Comparison of ENCODE assay signal across 24 mouse cellular contexts in the genomic region with DNA sequence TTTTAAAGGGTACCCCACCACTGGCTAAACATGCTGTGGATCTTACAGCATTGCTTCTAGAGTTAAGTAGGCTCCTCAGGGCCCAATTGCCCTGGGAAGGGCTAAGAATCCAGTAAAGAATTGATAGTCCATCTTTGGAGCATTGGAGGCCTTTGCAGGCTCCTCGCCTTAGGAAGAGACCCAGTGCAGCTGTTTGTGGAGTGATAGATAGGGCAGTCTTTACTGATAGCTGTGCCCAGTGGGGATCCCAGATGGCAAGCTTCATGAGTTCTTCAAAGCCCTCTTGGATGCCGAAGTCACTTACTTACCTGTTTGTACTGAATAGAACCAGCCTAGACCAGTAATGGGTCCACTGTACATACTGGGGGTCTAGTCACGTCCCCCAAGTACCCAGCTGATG. TPM values are rescaled to one million over a fixed set of nuclear protein-coding genes. Genes with fewer than 3 reads are reported as not detected.
A peak's percentile ranks its signal among the peaks of the same experiment; 100 is the strongest.
DNase-seq lines count a peak whose midpoint lies in the region; ATAC-seq and TF ChIP-seq lines count a peak whose summit lies in the region.
"Had no signal": no experiment of that assay in that cellular context is flagged by ENCODE, and none has a peak within 500 bp of the region (broad histone marks: within the 10 kb centered on the region; RNA-seq: fewer than 3 reads in every experiment).

No protein-coding gene starts in this region.

- peaks cover 13% of the 10 kb centered on the region for H3K4me1 ChIP-seq in heart, embryonic 13.5 days
- H3K4me1 ChIP-seq in liver, embryonic 14.5 days (replicated peaks; ENCODE audit: control insufficient read depth in 2 of 2, insufficient read depth in 2 of 2, low read length in 1 of 2): peaks cover 3 to 21% of the 10 kb centered on the region in 2 experiments
- no peaks in the 10 kb centered on the region for H3K4me1 ChIP-seq in forebrain, postnatal 0 days (ENCODE audit: insufficient read depth)
- H3K4me1 ChIP-seq: embryonic facial prominence, embryonic 10.5 days; hindbrain, embryonic 15.5 days had no signal

- intact Hi-C loops in heart, postnatal 14 days (cut with DNase I): no loop called here

- H3K27ac ChIP-seq in heart, embryonic 13.5 days (replicated peaks): peak overlapping the region; percentile 69
- H3K27ac ChIP-seq in liver, embryonic 14.5 days: peak overlapping the region; percentile 59
- no peak overlapping the region for H3K27ac ChIP-seq in forebrain, postnatal 0 days (ENCODE audit: low read depth, low read length)
- H3K27ac ChIP-seq: embryonic facial prominence, embryonic 10.5 days; gastrocnemius, adult 2 months; hindbrain, embryonic 15.5 days had no signal

- TF ChIP-seq EP300 in liver, embryonic 14.5 days (IDR thresholded peaks at IDR 0.05; ENCODE audit: low read depth): peak; percentile 44; the same call in 1 of the 2 replicates

- H3K9me3 ChIP-seq in heart, embryonic 13.5 days: no peaks in the 10 kb centered on the region
- H3K9me3 ChIP-seq in liver, embryonic 14.5 days (ENCODE audit: control insufficient read depth, low read length): no peaks in the 10 kb centered on the region
- no peaks in the 10 kb centered on the region for H3K9me3 ChIP-seq in forebrain, postnatal 0 days (ENCODE audit: low read length)
- H3K9me3 ChIP-seq: embryonic facial prominence, embryonic 10.5 days; heart, embryonic 10.5 days; heart, embryonic 15.5 days; hindbrain, embryonic 15.5 days had no signal

- H3K4me3 ChIP-seq in heart, embryonic 13.5 days: no peak overlapping the region
- H3K4me3 ChIP-seq in liver, embryonic 14.5 days (ENCODE audit: insufficient read depth in 1 of 2, low read depth in 2 of 2, low read length in 2 of 2): no peak overlapping the region
- H3K4me3 ChIP-seq in forebrain, postnatal 0 days (ENCODE audit: low read depth, low read length): no peak overlapping the region
- H3K4me3 ChIP-seq: embryonic facial prominence, embryonic 10.5 days; erythroblast, embryonic 14.5 days; gastrocnemius, adult 2 months; heart, embryonic 10.5 days; heart, embryonic 15.5 days; hindbrain, embryonic 15.5 days had no signal

- peaks cover 92% of the 10 kb centered on the region for H3K36me3 ChIP-seq in heart, embryonic 13.5 days
- H3K36me3 ChIP-seq in liver, embryonic 14.5 days (replicated peaks; ENCODE audit: control insufficient read depth, insufficient read depth, low read depth): peaks cover 28% of the 10 kb centered on the region
- peaks cover 64% of the 10 kb centered on the region for H3K36me3 ChIP-seq in forebrain, postnatal 0 days (ENCODE audit: insufficient read depth)

- WGBS in heart, embryonic 13.5 days: 74% methylated on average over 3 of the region's 3 CpGs
- WGBS in liver, embryonic 14.5 days (ENCODE audit: insufficient replicate concordance): 33% methylated on average over 3 of the region's 3 CpGs
- 98% methylated on average over 3 of the region's 3 CpGs for WGBS in forebrain, postnatal 0 days

- TF ChIP-seq CTCF in liver, embryonic 14.5 days (IDR thresholded peaks at IDR 0.05; ENCODE audit: low read depth): no peak
- TF ChIP-seq CTCF in forebrain, postnatal 0 days (IDR thresholded peaks at IDR 0.05; ENCODE audit: low read depth): no peak

- no peaks in the 10 kb centered on the region for H3K27me3 ChIP-seq in heart, embryonic 13.5 days (replicated peaks)
- no peaks in the 10 kb centered on the region for H3K27me3 ChIP-seq in liver, embryonic 14.5 days (ENCODE audit: control insufficient read depth, insufficient read depth, low read length)
- H3K27me3 ChIP-seq in forebrain, postnatal 0 days (ENCODE audit: insufficient read depth, low read length): no peaks in the 10 kb centered on the region
- H3K27me3 ChIP-seq: heart, embryonic 15.5 days; hindbrain, embryonic 15.5 days; Patski had no signal

- ATAC-seq in heart, embryonic 13.5 days (ENCODE audit: extremely low read depth, insufficient number of reproducible peaks, low FRiP score, low TSS enrichment): no peak
- peak; percentile 43 for ATAC-seq in erythroblast, adult 5-6 weeks (replicated peaks; ENCODE audit: low FRiP score, poor library complexity, severe bottlenecking)
- ATAC-seq in liver, embryonic 14.5 days (ENCODE audit: insufficient read depth): peak; percentile 73
- peak; percentile 42 for ATAC-seq in megakaryocyte progenitor cell, adult 5-6 weeks (replicated peaks; ENCODE audit: poor library complexity)
- ATAC-seq in forebrain, postnatal 0 days: no peak
- ATAC-seq: activated CD4-positive, CD25-positive, alpha-beta regulatory T cell, adult 4 months; forebrain, embryonic 16.5 days; Patski had no signal

- no peak for DNase-seq in heart, postnatal 14 days
- peak in 1 of 3 experiments; percentile 4 for DNase-seq in liver, embryonic 14.5 days (ENCODE audit: low read depth in 3 of 3, low spot score in 3 of 3)
- no peak for DNase-seq in adrenal gland, adult (ENCODE audit: inconsistent age in 2 of 2, low spot score in 1 of 2)
- no peak for DNase-seq in forebrain, postnatal 0 days
- no peak for DNase-seq in embryo, embryonic 10 days (ENCODE audit: low spot score)
- DNase-seq: adrenal gland, adult 2 months; adrenal gland, postnatal 36 days; cerebellum, adult 11-12 months; cerebellum, adult 9-10 months; cerebellum, postnatal 36 days; gastrocnemius, adult 2 months; gastrocnemius, postnatal 25 days; heart, postnatal 36 days had no signal

- H3K4me2 ChIP-seq in heart, embryonic 13.5 days: no peak overlapping the region
- H3K4me2 ChIP-seq in liver, embryonic 14.5 days (ENCODE audit: low read depth): peak overlapping the region; percentile 39
- no peak overlapping the region for H3K4me2 ChIP-seq in forebrain, postnatal 0 days (ENCODE audit: low read depth)
- H3K4me2 ChIP-seq: heart, embryonic 15.5 days; hindbrain, embryonic 15.5 days had no signal

- H3K9ac ChIP-seq in heart, embryonic 13.5 days: no peak overlapping the region
- H3K9ac ChIP-seq in liver, embryonic 14.5 days (replicated peaks): peak overlapping the region; percentile 6; the same call in 1 of the 2 replicates
- H3K9ac ChIP-seq in forebrain, postnatal 0 days: no peak overlapping the region
- H3K9ac ChIP-seq: heart, embryonic 15.5 days; hindbrain, embryonic 15.5 days had no signal

RNA-seq across cellular contexts. Expression of gene Drosha, which starts 34.0 kb away (rescaled TPM):
- 24.4 and 25.5 TPM in 2 replicates for polyA plus RNA-seq in heart, embryonic 13.5 days (2015; fragmentation: Nextera tagmentation; extraction: Ambion mirVana)
- 10 to 100 TPM; 29.3 to 32.7 TPM for total RNA-seq in heart, postnatal 14 days (2021)
- total RNA-seq in erythroblast, adult 5-6 weeks (2015; ENCODE audit: low replicate concordance): 13.0 and 13.8 TPM in 2 replicates
- 8.1 and 8.5 TPM in 2 replicates for total RNA-seq in erythroblast, adult 5-6 weeks (2017; ENCODE audit: low replicate concordance)
- polyA plus RNA-seq in liver, embryonic 14.5 days (2012; rRNA removed): 6.6 and 8.8 TPM in 2 replicates
- polyA plus RNA-seq in liver, embryonic 14.5 days (2014; fragmentation: Nextera tagmentation; extraction: Ambion mirVana): 13.5 and 16.8 TPM in 2 replicates
- total RNA-seq in megakaryocyte progenitor cell, adult 5-6 weeks (2015): 35.1 and 40.4 TPM in 2 replicates
- 19.7 and 21.7 TPM in 2 replicates for total RNA-seq in megakaryocyte progenitor cell, adult 5-6 weeks (2017)
- 37.0 and 43.9 TPM in 2 replicates for total RNA-seq in forebrain, postnatal 0 days (2014; rRNA removed)
- polyA plus RNA-seq in forebrain, postnatal 0 days (2015; fragmentation: Nextera tagmentation; extraction: Ambion mirVana): 41.7 and 47.3 TPM in 2 replicates

RNA-seq across cellular contexts. Expression of gene 6030458C11Rik, which starts 34.2 kb away (rescaled TPM):
- polyA plus RNA-seq in heart, embryonic 13.5 days (2015; fragmentation: Nextera tagmentation; extraction: Ambion mirVana): 26.8 and 27.2 TPM in 2 replicates
- total RNA-seq in heart, postnatal 14 days (2021): 10 to 100 TPM; 14.2 to 14.9 TPM
- 9.8 and 13.6 TPM in 2 replicates for total RNA-seq in erythroblast, adult 5-6 weeks (2015; ENCODE audit: low replicate concordance)
- 12.8 and 17.2 TPM in 2 replicates for total RNA-seq in erythroblast, adult 5-6 weeks (2017; ENCODE audit: low replicate concordance)
- 16.9 and 21.4 TPM in 2 replicates for polyA plus RNA-seq in liver, embryonic 14.5 days (2012; rRNA removed)
- 14.3 and 14.7 TPM in 2 replicates for polyA plus RNA-seq in liver, embryonic 14.5 days (2014; fragmentation: Nextera tagmentation; extraction: Ambion mirVana)
- 14.6 and 16.6 TPM in 2 replicates for total RNA-seq in megakaryocyte progenitor cell, adult 5-6 weeks (2015)
- 23.6 and 24.9 TPM in 2 replicates for total RNA-seq in megakaryocyte progenitor cell, adult 5-6 weeks (2017)
- total RNA-seq in forebrain, postnatal 0 days (2014; rRNA removed): 30.3 and 31.5 TPM in 2 replicates
- polyA plus RNA-seq in forebrain, postnatal 0 days (2015; fragmentation: Nextera tagmentation; extraction: Ambion mirVana): 13.2 and 21.0 TPM in 2 replicates

Comparison
In these comparisons a context has a peak if more than half of its experiments do, and no peak if none do; other contexts are left out.
1. ATAC-seq: peak in erythroblast, adult 5-6 weeks (single experiment), liver, embryonic 14.5 days (single experiment) and megakaryocyte progenitor cell, adult 5-6 weeks (single experiment); none in heart, embryonic 13.5 days (single experiment) and forebrain, postnatal 0 days (single experiment).